Mouse (Mus musculus): ENCODE measurements at regions not wholly inside any gene's neighbourhood (a gene's known extent, or its start where the extent isn't known, plus 50 kb on each side); places are given as distances from the start of the nearest gene placed in this dataset.

DNA sequence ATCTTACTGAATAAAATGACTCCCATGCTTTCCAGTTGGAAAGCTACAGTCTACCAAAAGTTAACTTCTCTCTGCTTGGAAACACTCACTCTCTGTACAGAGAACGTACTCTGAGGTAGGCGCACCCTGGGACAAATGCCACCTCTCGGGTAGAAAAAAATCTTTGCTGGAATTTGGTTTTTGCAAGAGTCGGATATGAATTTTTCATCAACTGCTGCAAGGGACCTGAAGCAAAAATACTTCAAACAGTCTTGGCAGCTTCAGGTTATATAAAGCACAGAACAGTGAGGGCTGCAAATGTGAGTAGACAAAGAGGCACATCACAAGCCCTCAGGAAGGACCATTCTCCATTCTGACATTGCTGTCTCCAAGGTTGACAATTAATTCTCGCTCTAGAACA lies 535.4 kb upstream of the Fam84a start:
- H3K4me1 ChIP-seq (ENCODE audit: control insufficient read depth, insufficient read depth, low read length): no peaks in the 10 kb centered on the region
- H3K27ac ChIP-seq (ENCODE audit: low read length): no peak overlapping the region
- no peak overlapping the region for H3K4me3 ChIP-seq (ENCODE audit: low read depth, low read length)
- H3K9me3 ChIP-seq (replicated peaks; ENCODE audit: control insufficient read depth, low read length, poor library complexity, severe bottlenecking): no peaks in the 10 kb centered on the region
- no peak overlapping the region for H3K9ac ChIP-seq (ENCODE audit: low read depth, low read length)
- no peaks in the 10 kb centered on the region for H3K27me3 ChIP-seq (ENCODE audit: control insufficient read depth, insufficient read depth, low read depth, low read length)
- ATAC-seq: no peak
- no peaks in the 10 kb centered on the region for H3K36me3 ChIP-seq (ENCODE audit: control insufficient read depth, insufficient read depth, low read length)
- no peak overlapping the region for H3K4me2 ChIP-seq (ENCODE audit: low read length)
- 77% methylated on average over 5 of the region's 5 CpGs for WGBS

GRCm38 (mm10) chr12:14676230-14676629 lies 524.4 kb upstream of the Fam84a start:
- H3K27ac ChIP-seq (ENCODE audit: low read length): no peak overlapping the region
- H3K36me3 ChIP-seq (ENCODE audit: control insufficient read depth, insufficient read depth, low read length): no peaks in the 10 kb centered on the region
- peak; percentile 32; the same call in 1 of the 2 replicates for ATAC-seq
- H3K4me1 ChIP-seq (ENCODE audit: control insufficient read depth, insufficient read depth, low read length): no peaks in the 10 kb centered on the region
- WGBS: 62% methylated on average over 3 of the region's 3 CpGs
- H3K4me2 ChIP-seq (ENCODE audit: low read length): no peak overlapping the region
- H3K4me3 ChIP-seq (ENCODE audit: low read depth, low read length): no peak overlapping the region
- H3K9ac ChIP-seq (ENCODE audit: low read depth, low read length): no peak overlapping the region
- H3K27me3 ChIP-seq (ENCODE audit: control insufficient read depth, insufficient read depth, low read depth, low read length): no peaks in the 10 kb centered on the region
- no peaks in the 10 kb centered on the region for H3K9me3 ChIP-seq (replicated peaks; ENCODE audit: control insufficient read depth, low read length, poor library complexity, severe bottlenecking)

GRCm38 (mm10) chr12:14665909-14666308 lies 514.1 kb upstream of the Fam84a start:
- Histone ChIP-seq H3K9ac (ENCODE audit: low read depth, low read length) (no peak overlapping the region), H3K36me3 (ENCODE audit: control insufficient read depth, insufficient read depth, low read length) (no peaks in the 10 kb centered on the region), H3K4me1 (ENCODE audit: control insufficient read depth, insufficient read depth, low read length) (no peaks in the 10 kb centered on the region), H3K4me3 (ENCODE audit: low read depth, low read length) (no peak overlapping the region), H3K27ac (ENCODE audit: low read length) (no peak overlapping the region), H3K4me2 (ENCODE audit: low read length) (no peak overlapping the region), H3K27me3 (ENCODE audit: control insufficient read depth, insufficient read depth, low read depth, low read length) (no peaks in the 10 kb centered on the region), H3K9me3 (replicated peaks; ENCODE audit: control insufficient read depth, low read length, poor library complexity, severe bottlenecking) (no peaks in the 10 kb centered on the region)
- 82% methylated on average over 2 of the region's 2 CpGs for WGBS
- no peak for ATAC-seq

Data from midbrain, embryonic 16.5 days (tissue).